Comparison of ENCODE assay signal across 11 mouse cellular contexts in the genomic region with DNA sequence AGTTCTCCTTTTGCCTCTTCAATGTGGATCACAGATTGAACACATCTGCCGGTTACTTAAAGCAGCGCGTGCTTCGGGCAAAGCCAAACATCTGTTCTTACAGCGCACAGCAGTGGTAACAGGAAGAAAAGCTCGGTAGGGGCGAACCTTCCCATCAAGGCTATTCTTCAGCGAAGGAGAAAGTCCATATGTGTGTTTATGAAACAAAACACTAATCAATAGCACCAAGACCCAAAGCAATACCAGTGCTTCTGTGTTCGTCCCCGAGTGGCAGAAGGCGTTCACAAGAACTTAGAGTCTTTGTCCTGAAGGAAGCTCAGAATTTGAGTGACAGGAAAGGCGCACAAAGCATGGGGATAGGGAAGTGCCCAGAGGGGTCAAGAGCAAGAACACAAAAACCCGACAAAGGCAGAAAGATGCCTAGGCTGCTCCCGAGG. TPM values are rescaled to one million over a fixed set of nuclear protein-coding genes. Genes with fewer than 3 reads are reported as not detected.
DNase-seq lines count a peak whose midpoint lies in the region; ATAC-seq lines count a peak whose summit lies in the region.
"Had no signal": no experiment of that assay in that cellular context is flagged by ENCODE, and none has a peak within 500 bp of the region (broad histone marks: within the 10 kb centered on the region; RNA-seq: fewer than 3 reads in every experiment).

No protein-coding gene starts in this region.

- peaks cover 28% of the 10 kb centered on the region for H3K4me1 ChIP-seq in embryonic facial prominence, embryonic 14.5 days (ENCODE audit: control insufficient read depth, insufficient read depth, low read length)
- H3K4me1 ChIP-seq in hindbrain, embryonic 16.5 days (ENCODE audit: control insufficient read depth, insufficient read depth, low read depth, low read length): peaks cover 9% of the 10 kb centered on the region
- H3K4me1 ChIP-seq in midbrain, embryonic 16.5 days (ENCODE audit: control insufficient read depth, insufficient read depth, low read length): peaks cover 17% of the 10 kb centered on the region

- no peaks in the 10 kb centered on the region for H3K9me3 ChIP-seq in embryonic facial prominence, embryonic 14.5 days (ENCODE audit: control insufficient read depth, low read length)
- no peaks in the 10 kb centered on the region for H3K9me3 ChIP-seq in hindbrain, embryonic 16.5 days (ENCODE audit: control insufficient read depth, low read length)
- no peaks in the 10 kb centered on the region for H3K9me3 ChIP-seq in midbrain, embryonic 16.5 days (replicated peaks; ENCODE audit: control insufficient read depth, low read length, poor library complexity, severe bottlenecking)
- H3K9me3 ChIP-seq: heart, embryonic 12.5 days had no signal

- no peak overlapping the region for H3K4me3 ChIP-seq in embryonic facial prominence, embryonic 14.5 days (ENCODE audit: low read depth, low read length)
- H3K4me3 ChIP-seq in hindbrain, embryonic 16.5 days (ENCODE audit: low read length): no peak overlapping the region
- no peak overlapping the region for H3K4me3 ChIP-seq in midbrain, embryonic 16.5 days (ENCODE audit: low read depth, low read length)
- H3K4me3 ChIP-seq: heart, embryonic 12.5 days had no signal

- no peaks in the 10 kb centered on the region for H3K27me3 ChIP-seq in embryonic facial prominence, embryonic 14.5 days (replicated peaks; ENCODE audit: control insufficient read depth, insufficient read depth, low read length)
- H3K27me3 ChIP-seq in hindbrain, embryonic 16.5 days (replicated peaks; ENCODE audit: control insufficient read depth, insufficient read depth, low read length): no peaks in the 10 kb centered on the region
- no peaks in the 10 kb centered on the region for H3K27me3 ChIP-seq in midbrain, embryonic 16.5 days (ENCODE audit: control insufficient read depth, insufficient read depth, low read depth, low read length)
- H3K27me3 ChIP-seq: heart, embryonic 12.5 days; Patski had no signal

- ATAC-seq in embryonic facial prominence, embryonic 14.5 days (ENCODE audit: low read depth): peak; percentile 80; the same call in 1 of the 2 replicates
- ATAC-seq in hindbrain, embryonic 16.5 days: no peak
- no peak for ATAC-seq in midbrain, embryonic 16.5 days
- ATAC-seq in frontal cortex, adult (ENCODE audit: low TSS enrichment): no peak
- ATAC-seq: liver, postnatal 0 days; Patski had no signal

- intact Hi-C loops in heart, postnatal 10 days (cut with DNase I): no loop called here
- intact Hi-C loops in heart, postnatal 36 days (cut with DNase I): no loop called here

- peak overlapping the region; percentile 59 for H3K27ac ChIP-seq in embryonic facial prominence, embryonic 14.5 days (replicated peaks; ENCODE audit: low read depth, low read length)
- no peak overlapping the region for H3K27ac ChIP-seq in hindbrain, embryonic 16.5 days (ENCODE audit: low read depth, low read length)
- no peak overlapping the region for H3K27ac ChIP-seq in midbrain, embryonic 16.5 days (ENCODE audit: low read length)

- H3K4me2 ChIP-seq in embryonic facial prominence, embryonic 14.5 days (ENCODE audit: low read depth, low read length): peak overlapping the region; percentile 46
- H3K4me2 ChIP-seq in hindbrain, embryonic 16.5 days (ENCODE audit: low read length): peak overlapping the region; percentile 18
- H3K4me2 ChIP-seq in midbrain, embryonic 16.5 days (ENCODE audit: low read length): peak overlapping the region; percentile 42
- H3K4me2 ChIP-seq: heart, embryonic 12.5 days had no signal

- 0 out of 2 replicates have a peak overlapping the region, but pooled peaks have one; percentile 15 for H3K9ac ChIP-seq in embryonic facial prominence, embryonic 14.5 days (ENCODE audit: low read depth, low read length)
- no peak overlapping the region for H3K9ac ChIP-seq in hindbrain, embryonic 16.5 days (ENCODE audit: low read depth, low read length)
- 0 out of 2 replicates have a peak overlapping the region, but pooled peaks have one; percentile 16 for H3K9ac ChIP-seq in midbrain, embryonic 16.5 days (ENCODE audit: low read depth, low read length)
- H3K9ac ChIP-seq: heart, embryonic 12.5 days; liver, postnatal 0 days had no signal

- WGBS in embryonic facial prominence, embryonic 14.5 days: 17% methylated on average over 14 of the region's 14 CpGs
- WGBS in hindbrain, embryonic 16.5 days: 21% methylated on average over 14 of the region's 14 CpGs
- 21% methylated on average over 14 of the region's 14 CpGs for WGBS in midbrain, embryonic 16.5 days

- peaks cover 15% of the 10 kb centered on the region for H3K36me3 ChIP-seq in embryonic facial prominence, embryonic 14.5 days (ENCODE audit: control insufficient read depth, insufficient read depth, low read length)
- H3K36me3 ChIP-seq in hindbrain, embryonic 16.5 days (ENCODE audit: control insufficient read depth, insufficient read depth, low read length): no peaks in the 10 kb centered on the region
- peaks cover 5% of the 10 kb centered on the region; the same call in 1 of the 2 replicates for H3K36me3 ChIP-seq in midbrain, embryonic 16.5 days (ENCODE audit: control insufficient read depth, insufficient read depth, low read length)

- peak; percentile 34 to 51 for DNase-seq in heart, postnatal 10 days
- no peak for DNase-seq in heart, postnatal 36 days
- DNase-seq in embryonic facial prominence, embryonic 14.5 days (ENCODE audit: low spot score): peak; percentile 91
- DNase-seq in thymus, postnatal 4 days: no peak
- DNase-seq in ovary, adult 18-20 months (ENCODE audit: low spot score): no peak
- DNase-seq: liver, postnatal 0 days had no signal

RNA-seq across cellular contexts. Expression of a gene that starts 27.1 kb away (rescaled TPM):
- 10 to 100 TPM; 13.6 to 15.9 TPM for total RNA-seq in heart, postnatal 10 days (2021)
- total RNA-seq in heart, postnatal 36 days (2021): 10 to 100 TPM; 19.1 to 25.7 TPM
- polyA plus RNA-seq in embryonic facial prominence, embryonic 14.5 days (2014; fragmentation: Nextera tagmentation; extraction: Ambion mirVana): 10.4 and 11.2 TPM in 2 replicates
- polyA plus RNA-seq in hindbrain, embryonic 16.5 days (2015; fragmentation: Nextera tagmentation; extraction: Ambion mirVana): 7.8 and 9.6 TPM in 2 replicates
- polyA plus RNA-seq in midbrain, embryonic 16.5 days (2015; fragmentation: Nextera tagmentation; extraction: Ambion mirVana): 5.6 and 6.6 TPM in 2 replicates

Comparison
In these comparisons a context has a peak if more than half of its experiments do, and no peak if none do; other contexts are left out.
1. DNase-seq: peak in heart, postnatal 10 days (2 of 2) and embryonic facial prominence, embryonic 14.5 days (single experiment); none in heart, postnatal 36 days (0 of 2), thymus, postnatal 4 days (single experiment) and ovary, adult 18-20 months (single experiment).
2. Peak in every context shown above with its lines, with median percentiles within 50 percentile points of each other: H3K4me2 ChIP-seq.